Mouse (Mus musculus) ES-E14 (cell line): ENCODE results near the gene Slc38a4.

Experiments used
- CHD2 ChIP-seq: IDR thresholded peaks from 2 replicates; pipeline ENCODE4 v1.6.1; 2014; ENCODE audit warnings: mild to moderate bottlenecking, low read depth, low read length, inconsistent platforms
- HCFC1 ChIP-seq: IDR thresholded peaks from 2 replicates; pipeline ENCODE4 v1.6.1; 2012; ENCODE audit warnings: low read length, inconsistent platforms, borderline replicate concordance; ENCODE audit not compliant: insufficient read depth
- MAFK ChIP-seq: IDR thresholded peaks from 2 replicates; pipeline ENCODE4 v1.6.1; 2014; ENCODE audit warnings: mild to moderate bottlenecking, low read depth, low read length, inconsistent platforms; ENCODE audit not compliant: insufficient read depth
- ZC3H11A ChIP-seq: IDR thresholded peaks from 2 replicates; pipeline ENCODE4 v1.6.1; 2012; ENCODE audit warnings: low read depth, mild to moderate bottlenecking, inconsistent platforms, low read length, borderline replicate concordance

DNA sequence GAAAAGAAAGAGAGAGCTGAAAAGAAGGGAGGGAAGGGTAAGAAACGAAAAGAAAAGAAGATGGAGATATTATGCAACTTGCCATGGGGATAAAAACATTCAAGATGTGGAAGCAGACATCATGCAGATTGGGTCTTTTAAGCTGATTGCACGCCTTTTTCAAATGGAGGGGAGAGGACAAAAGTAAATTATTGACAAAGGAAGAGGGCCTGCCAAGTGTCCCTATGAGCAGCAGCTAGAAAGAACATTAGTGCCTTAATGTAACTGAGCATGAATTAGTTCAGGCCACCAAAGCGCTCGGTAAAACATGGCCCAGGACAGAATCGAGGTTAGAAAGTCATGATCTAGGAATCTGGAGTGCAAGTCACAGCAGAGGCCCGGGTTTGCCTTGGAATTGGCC lies 35.5 kb downstream of the Slc38a4 start:
- no peak for TF ChIP-seq HCFC1
- no peak for TF ChIP-seq CHD2
- no peak for TF ChIP-seq MAFK
- no peak for TF ChIP-seq ZC3H11A
